Mouse (Mus musculus) MEL (cell line): ENCODE data around the gene Zfp697.
"Not testable (repeated sequence)": the region's sequence is repeated elsewhere in the genome, so short reads cannot be mapped to it uniquely, and the experiment has no call there.

Experiments used
- CHD2 ChIP-seq: IDR thresholded peaks from 2 replicates; pipeline ENCODE4 v1.6.1; 2011; ENCODE audit warnings: low read length, improper control_type of control experiment
- CTCF ChIP-seq, 3 experiments: IDR thresholded peaks in 2 of 3; conservative IDR thresholded peaks in 1 of 3; 2 replicates each; pipeline ENCODE4 v1.5.1; 2011 to 2012; ENCODE audit warnings: low read length in 3 of 3, low read depth in 2 of 3, mild to moderate bottlenecking in 2 of 3, improper control_type of control experiment in 1 of 3, inconsistent platforms in 1 of 3, mixed read lengths in 1 of 3, moderate library complexity in 1 of 3; ENCODE audit not compliant: control insufficient read depth in 1 of 3, insufficient read depth in 1 of 3, poor library complexity in 1 of 3, severe bottlenecking in 1 of 3
- ELF1 ChIP-seq: IDR thresholded peaks from 2 replicates; pipeline ENCODE4 v1.6.1; 2014; ENCODE audit warnings: low read depth, mild to moderate bottlenecking, inconsistent platforms, low read length, improper control_type of control experiment, moderate library complexity
- EP300 ChIP-seq, 2 experiments: IDR thresholded peaks; 2 replicates each; pipeline ENCODE4 v1.6.1; 2011; ENCODE audit warnings: improper control_type of control experiment in 2 of 2, low read length in 2 of 2, low read depth in 1 of 2, mild to moderate bottlenecking in 1 of 2
- HCFC1 ChIP-seq: IDR thresholded peaks from 2 replicates; pipeline ENCODE4 v1.6.1; 2012; ENCODE audit warnings: low read depth, mild to moderate bottlenecking, inconsistent platforms, low read length, improper control_type of control experiment, moderate library complexity
- KAT2A ChIP-seq: conservative IDR thresholded peaks from 2 replicates; pipeline ENCODE4 v1.6.1; 2012; ENCODE audit warnings: low read depth, low read length, improper control_type of control experiment, inconsistent platforms
- POLR2A ChIP-seq, 2 experiments: IDR thresholded peaks; 2 replicates each; pipeline ENCODE4 v1.6.1; 2011 to 2012; ENCODE audit warnings: low read length in 2 of 2, mild to moderate bottlenecking in 2 of 2, control low read depth in 1 of 2, improper control_type of control experiment in 1 of 2, low read depth in 1 of 2, moderate library complexity in 1 of 2; ENCODE audit not compliant: control insufficient read depth in 1 of 2, insufficient read depth in 1 of 2, poor library complexity in 1 of 2
- RAD21 ChIP-seq: IDR thresholded peaks from 2 replicates; pipeline ENCODE4 v1.6.1; 2011; ENCODE audit warnings: mild to moderate bottlenecking, low read depth, low read length, improper control_type of control experiment
- USF1 ChIP-seq: IDR thresholded peaks from 2 replicates; pipeline ENCODE4 v1.6.1; 2014; ENCODE audit warnings: low read depth, mild to moderate bottlenecking, inconsistent platforms, low read length, improper control_type of control experiment, moderate library complexity
- ZMIZ1 ChIP-seq: IDR thresholded peaks from 2 replicates; pipeline ENCODE4 v1.6.1; 2012; ENCODE audit warnings: low read depth, mild to moderate bottlenecking, inconsistent platforms, low read length, improper control_type of control experiment, moderate library complexity

DNA sequence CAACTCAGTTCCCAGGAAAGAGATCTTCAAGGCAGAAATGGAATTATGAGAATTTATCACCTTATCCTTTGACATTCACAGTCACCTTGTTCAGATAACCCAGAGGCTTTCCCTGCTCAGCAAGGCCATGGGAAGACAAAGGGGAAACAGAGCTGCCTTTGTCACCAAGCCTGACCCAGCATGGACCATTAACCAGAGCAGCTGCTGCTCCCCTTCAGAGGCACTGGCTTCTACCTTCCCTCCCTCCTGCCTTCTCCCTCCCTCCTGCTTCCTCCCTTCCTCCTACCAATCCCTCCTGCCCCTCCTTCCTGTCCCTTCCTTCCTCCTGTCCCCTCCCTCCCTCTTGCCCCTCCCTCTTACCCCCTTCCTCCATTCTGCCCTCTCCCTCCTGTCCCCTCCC, 231.3 kb downstream of the Zfp697 start:
- TF ChIP-seq CTCF (IDR thresholded peaks at IDR 0.05 in 2 of 3, conservative IDR thresholded peaks at IDR 0.05 in 1 of 3; ENCODE audit: control insufficient read depth in 1 of 3, insufficient read depth in 1 of 3, low read depth in 2 of 3, low read length in 3 of 3, poor library complexity in 1 of 3, severe bottlenecking in 1 of 3); EP300 (IDR thresholded peaks at IDR 0.05; ENCODE audit: low read depth in 1 of 2, low read length in 2 of 2); RAD21; KAT2A; POLR2A (IDR thresholded peaks at IDR 0.05; ENCODE audit: control insufficient read depth in 1 of 2, insufficient read depth in 1 of 2, low read depth in 1 of 2, low read length in 2 of 2, poor library complexity in 1 of 2); ZMIZ1; CHD2; HCFC1; ELF1; USF1: not testable (repeated sequence)
